Mouse (Mus musculus) left cerebral cortex, postnatal 10 days (tissue): ENCODE data around the gene Lrrc75b. TPM values are rescaled to one million over a fixed set of nuclear protein-coding genes. Genes with fewer than 3 reads are reported as not detected.

ENCODE experiments used
- DNase-seq, 2 experiments: peaks; one replicate each; pipeline ENCODE4 v3.0.0; 2021 to 2022; ENCODE audit warnings: low spot score in 2 of 2, mixed read lengths in 1 of 2; ENCODE audit errors: extremely low spot score in 1 of 2
- intact Hi-C: fragments of 180-260 bp; cut with DNase I; formaldehyde crosslinking; loops from one replicate; pipeline ENCODE4 v1.15.1; 2025
- total RNA-seq, 2 experiments: library from RNA; stranded (reverse); gene quantifications; 2 replicates each; pipeline ENCODE4 v1.2.3; 2021

Gene Lrrc75b
- 10 to 100 TPM; 21.3 to 27.5 TPM for total RNA-seq

- DNase-seq: peak in 1 of 2 experiments; percentile 69
- intact Hi-C loops: no loop called here
These were observed at the start of gene Lrrc75b for GRCm38 (mm10) chr10:75559676-75560548. Gene Lrrc75b, minus strand, starts transcription at chr10:75560330.

GRCm38 (mm10) chr10:75608975-75609374, 48.8 kb upstream of the Lrrc75b start:
- DNase-seq: no peak
- intact Hi-C loops: no loop called here

GRCm38 (mm10) chr10:75607253-75607652, 47.1 kb upstream of the Lrrc75b start:
- intact Hi-C loops: no loop called here
- DNase-seq: no peak

- intact Hi-C loops: no loop called here
- DNase-seq: no peak
These were observed 45.2 kb upstream of the Lrrc75b start for GRCm38 (mm10) chr10:75605162-75605846.

GRCm38 (mm10) chr10:75600189-75600730, 40.1 kb upstream of the Lrrc75b start:
- intact Hi-C loops: no loop called here
- no peak for DNase-seq

- no peak for DNase-seq
- intact Hi-C loops: no loop called here
These were observed 35.9 kb upstream of the Lrrc75b start for GRCm38 (mm10) chr10:75595981-75596380.

- DNase-seq: no peak
- intact Hi-C loops: no loop called here
These were observed 32.5 kb upstream of the Lrrc75b start for GRCm38 (mm10) chr10:75592585-75592984.

- intact Hi-C loops: no loop called here
These were observed 31.2 kb upstream of the Lrrc75b start for GRCm38 (mm10) chr10:75591211-75591894.

GRCm38 (mm10) chr10:75589651-75590050, 29.5 kb upstream of the Lrrc75b start:
- intact Hi-C loops: loop anchor here (5.0 kb wide), 4 partner anchors 48 to 363 kb away; partner anchors contain the start of gene Gm5134

More at GRCm38 (mm10) chr10:75591211-75591894, 31.2 kb upstream of the Lrrc75b start:
- DNase-seq: peak; percentile 28 to 66

GRCm38 (mm10) chr10:75589129-75589528, 29.0 kb upstream of the Lrrc75b start, which contains the start of gene Ggt5:
Gene Ggt5, plus strand, starts transcription at chr10:75589340.
- peak; percentile 31 to 77 for DNase-seq
- intact Hi-C loops: loop anchor here (5.0 kb wide), 4 partner anchors 48 to 363 kb away; partner anchors contain the start of gene Gm5134

More at GRCm38 (mm10) chr10:75589651-75590050, 29.5 kb upstream of the Lrrc75b start:
- no peak for DNase-seq

GRCm38 (mm10) chr10:75588336-75588735, 28.2 kb upstream of the Lrrc75b start:
- no peak for DNase-seq
- intact Hi-C loops: loop anchor here (5.0 kb wide), 4 partner anchors 49 to 364 kb away; partner anchors contain the start of gene Gm5134

GRCm38 (mm10) chr10:75587781-75588180, 27.7 kb upstream of the Lrrc75b start:
- no peak for DNase-seq
- intact Hi-C loops: loop anchor here (5.0 kb wide), 4 partner anchors 50 to 365 kb away; partner anchors contain the start of gene Gm5134

- intact Hi-C loops: loop anchor here (5.0 kb wide), 4 partner anchors 51 to 366 kb away; partner anchors contain the start of gene Gm5134
- DNase-seq: no peak
These were observed 26.4 kb upstream of the Lrrc75b start for GRCm38 (mm10) chr10:75586553-75586879.

- peak; percentile 87 for DNase-seq
- intact Hi-C loops: loop anchor here (5.0 kb wide), 4 partner anchors 51 to 366 kb away; partner anchors contain the start of gene Gm5134
These were observed 25.9 kb upstream of the Lrrc75b start for GRCm38 (mm10) chr10:75585876-75586552.

- intact Hi-C loops: no loop called here
- no peak for DNase-seq
These were observed 19.0 kb upstream of the Lrrc75b start for GRCm38 (mm10) chr10:75579129-75579528.

GRCm38 (mm10) chr10:75573965-75574364, 13.8 kb upstream of the Lrrc75b start:
- intact Hi-C loops: no loop called here

GRCm38 (mm10) chr10:75573181-75573580, 13.1 kb upstream of the Lrrc75b start:
- no peak for DNase-seq
- intact Hi-C loops: no loop called here

More at GRCm38 (mm10) chr10:75573965-75574364, 13.8 kb upstream of the Lrrc75b start:
- no peak for DNase-seq

- intact Hi-C loops: no loop called here
- DNase-seq: peak in 1 of 2 experiments; percentile 79
These were observed 11.8 kb upstream of the Lrrc75b start for GRCm38 (mm10) chr10:75571937-75572336.
